Mouse (Mus musculus) thymus, postnatal 25 days (tissue): ENCODE data around the gene Hs3st6.
A peak's percentile ranks its signal among the peaks of the same experiment; 100 is the strongest.
"Not testable (repeated sequence)": the region's sequence is repeated elsewhere in the genome, so short reads cannot be mapped to it uniquely, and the experiment has no call there.

Experiments used
- DNase-seq: peaks from one replicate; pipeline ENCODE4 v3.0.0; 2022

Hs3st6 gene

GRCm38 (mm10) chr17:24752415-24753394 is at the start of gene Hs3st6:
Gene Hs3st6 (plus strand): TSS chr17:24752988.
- peak; percentile 11 for DNase-seq

- no peak for DNase-seq
Measured at GRCm38 (mm10) chr17:24705821-24706220, 47.0 kb upstream of the Hs3st6 start.

- peak; percentile 93 for DNase-seq
Measured at GRCm38 (mm10) chr17:24706982-24707800, 45.6 kb upstream of the Hs3st6 start, which contains the start of gene Tbl3. Gene Tbl3 (minus strand): TSS chr17:24707660.

DNA sequence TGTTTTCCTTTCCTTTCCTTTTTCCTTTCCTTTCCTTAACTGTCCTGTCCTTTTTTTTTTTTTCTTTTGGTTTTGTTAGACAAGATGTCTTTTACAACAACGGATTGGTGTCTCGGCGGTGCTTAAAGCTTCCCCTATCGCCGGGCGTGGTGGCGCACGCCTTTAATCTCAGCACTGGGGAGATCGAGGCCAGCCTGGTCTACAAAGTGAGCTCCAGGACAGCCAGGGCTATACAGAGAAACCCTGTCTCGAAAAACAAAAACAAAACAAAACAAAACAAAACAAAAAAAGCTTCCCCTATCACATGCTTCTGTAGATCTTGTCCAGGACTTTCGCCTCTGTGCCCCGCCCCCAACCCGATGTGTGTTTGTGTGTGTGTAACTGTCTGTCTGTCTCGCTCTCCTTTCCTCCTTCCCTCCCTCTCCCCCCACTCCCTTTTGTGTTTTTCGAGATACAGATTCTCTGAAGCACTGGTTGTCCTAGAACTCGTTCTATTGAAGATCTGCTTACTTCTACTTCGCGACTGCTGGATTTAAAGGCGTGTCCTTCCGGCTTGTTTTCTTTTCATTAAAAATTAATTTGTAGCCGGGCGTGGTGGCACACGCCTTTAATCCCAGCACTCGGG is 44.9 kb upstream of the Hs3st6 start:
- DNase-seq, result no peak

DNA sequence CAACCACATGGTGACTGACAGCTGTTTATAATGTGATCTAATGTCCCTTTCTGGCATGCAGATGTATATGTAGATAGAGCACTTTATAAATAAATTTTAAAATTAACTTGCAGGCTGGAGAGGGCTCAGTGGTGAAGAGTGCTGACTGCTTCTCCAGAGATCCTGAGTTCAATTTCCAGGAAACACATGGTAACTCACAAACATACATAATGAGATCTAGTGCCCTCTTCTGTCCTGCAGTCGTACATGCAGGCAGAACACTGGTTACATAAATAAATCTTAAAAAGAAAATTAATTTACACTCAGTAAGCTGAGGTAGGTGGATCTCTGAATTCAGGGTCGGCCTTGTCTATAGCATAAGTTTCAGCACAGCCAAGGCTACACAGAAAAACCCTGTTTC is 44.1 kb upstream of the Hs3st6 start:
- DNase-seq, result no peak

- no peak for DNase-seq
Measured at GRCm38 (mm10) chr17:24715556-24715955, 37.2 kb upstream of the Hs3st6 start.

DNA sequence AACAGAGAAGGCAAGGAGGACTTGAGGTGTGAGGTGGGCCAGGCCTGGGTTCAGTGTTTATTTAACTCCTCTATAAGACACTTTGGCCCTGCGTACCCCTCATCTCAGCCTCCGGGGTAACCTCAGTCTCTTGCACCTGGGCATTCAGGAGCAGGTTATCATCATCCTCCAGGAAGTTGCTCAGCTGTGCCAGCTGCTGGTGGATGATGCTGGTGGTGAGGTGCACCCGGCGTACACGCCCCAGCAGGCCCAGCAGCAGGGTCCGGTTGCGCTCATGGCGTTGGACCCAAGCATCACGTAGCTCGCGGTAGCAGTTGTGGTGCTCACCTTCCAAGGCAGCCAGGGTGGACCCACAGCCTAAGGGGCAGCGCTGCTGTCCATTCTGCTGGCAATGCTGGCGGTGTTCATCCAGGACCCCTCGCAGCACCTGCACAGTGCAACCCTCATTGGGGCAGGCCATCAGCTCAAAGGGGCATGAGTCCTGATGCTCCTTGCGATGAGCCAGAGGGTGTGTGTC is 36.6 kb upstream of the Hs3st6 start:
- no peak for DNase-seq

DNA sequence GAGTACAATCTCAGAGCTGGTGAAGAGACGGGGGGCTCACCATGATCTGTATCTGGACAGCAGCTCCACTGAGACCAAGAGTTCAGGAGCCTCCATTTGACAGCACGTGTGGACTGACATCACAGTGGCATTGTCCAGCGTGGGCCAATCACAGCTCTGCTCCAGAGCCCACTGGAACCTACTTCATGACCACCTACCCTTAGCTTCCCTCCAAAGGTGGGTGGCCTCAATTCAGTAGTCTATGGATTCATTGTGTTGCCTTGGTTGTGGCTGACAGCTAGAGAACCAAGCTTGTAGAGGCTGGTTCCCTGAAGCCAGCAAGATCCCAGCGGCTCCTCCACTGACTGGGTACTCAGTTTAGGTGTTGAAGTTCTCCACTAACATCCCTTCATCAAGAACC is 34.8 kb upstream of the Hs3st6 start, which contains the start of the genes Rnf151 and Rps2:
Gene Rnf151 (minus strand): TSS at position 121 of the 400 bp plus-strand sequence.
Gene Rps2 (plus strand): TSS at position 174 of the 400 bp plus-strand sequence.
- DNase-seq, result no peak

- DNase-seq, result not testable (repeated sequence)
Measured at GRCm38 (mm10) chr17:24718938-24719337, 33.9 kb upstream of the Hs3st6 start.

DNA sequence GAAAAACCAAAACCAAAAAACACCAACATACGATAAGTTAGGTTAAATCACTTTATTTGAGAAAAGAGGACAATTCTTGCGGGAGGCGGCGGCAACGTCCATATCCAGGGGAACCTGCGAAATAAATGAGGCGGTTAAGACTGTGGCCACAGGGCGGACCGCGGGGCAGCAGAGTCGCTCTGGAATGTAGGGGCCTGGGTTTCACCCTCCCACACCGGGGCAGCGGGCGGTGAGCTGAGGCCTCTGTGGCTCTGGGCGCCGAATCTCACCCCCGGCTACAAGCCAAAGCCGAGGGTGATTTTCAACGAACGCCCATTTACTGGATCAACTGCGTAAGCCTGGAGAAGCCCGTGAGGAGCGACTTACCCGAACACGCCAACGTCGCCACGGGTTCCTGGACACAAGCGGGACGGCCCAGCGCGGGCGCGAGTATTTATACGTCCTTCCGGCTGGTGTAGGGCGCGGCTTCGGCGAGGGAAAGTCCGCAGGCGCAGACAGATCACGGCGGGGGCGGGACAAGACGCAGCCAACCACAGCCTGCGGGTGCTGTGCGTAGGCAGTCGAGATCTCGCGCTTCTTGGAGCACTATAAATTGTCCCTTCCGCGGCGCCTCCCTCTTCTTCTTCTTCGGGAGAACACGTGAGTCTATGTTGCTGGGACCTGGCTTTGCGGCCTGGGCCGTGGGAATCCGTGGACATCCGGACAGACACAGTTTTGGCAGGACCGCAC is 33.1 kb upstream of the Hs3st6 start:
- peak; percentile 96 for DNase-seq

DNA sequence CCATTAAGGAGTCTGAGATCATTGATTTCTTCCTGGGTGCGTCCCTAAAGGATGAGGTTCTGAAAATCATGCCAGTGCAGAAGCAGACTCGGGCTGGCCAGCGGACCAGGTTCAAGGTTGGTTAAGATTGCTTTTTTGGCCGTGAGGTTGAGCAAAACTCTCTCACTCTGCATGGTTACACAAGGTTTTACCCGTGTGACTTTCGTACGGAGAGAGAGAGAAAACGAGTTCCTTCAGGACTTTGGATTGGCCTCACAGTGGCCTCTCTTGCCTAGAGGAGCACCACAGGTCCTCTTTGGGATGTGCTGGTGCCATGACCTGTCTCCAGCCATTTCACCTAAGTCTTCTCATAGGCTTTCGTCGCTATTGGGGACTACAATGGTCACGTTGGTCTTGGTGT is 32.2 kb upstream of the Hs3st6 start:
- not testable (repeated sequence) for DNase-seq

DNA sequence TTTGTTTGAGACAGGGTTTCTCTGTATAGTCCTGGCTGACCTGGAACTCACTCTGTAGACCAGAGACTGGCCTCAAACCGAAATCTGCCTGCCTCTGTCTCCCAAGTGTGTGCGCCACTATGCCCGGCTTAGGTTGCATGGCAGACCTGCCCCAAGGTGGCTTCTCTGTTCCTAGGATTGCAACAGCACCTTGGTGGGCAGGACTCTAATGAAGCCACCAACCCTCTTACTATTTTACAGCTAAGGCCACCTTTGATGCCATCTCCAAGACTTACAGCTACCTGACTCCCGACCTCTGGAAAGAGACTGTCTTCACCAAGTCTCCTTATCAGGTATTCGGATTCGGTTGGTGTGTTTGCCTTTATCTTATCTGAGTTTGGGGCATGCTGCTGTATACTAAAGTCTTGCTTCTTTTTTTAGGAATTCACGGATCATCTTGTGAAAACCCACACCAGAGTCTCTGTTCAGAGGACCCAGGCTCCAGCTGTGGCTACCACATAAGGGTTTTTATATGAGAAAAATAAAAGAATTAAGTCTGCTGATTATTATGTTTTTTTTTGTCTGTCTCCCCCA is 31.3 kb upstream of the Hs3st6 start:
- DNase-seq, result not testable (repeated sequence)

GRCm38 (mm10) chr17:24722220-24722924 is 30.4 kb upstream of the Hs3st6 start:
- DNase-seq, result no peak

- DNase-seq, result no peak
Measured at GRCm38 (mm10) chr17:24723122-24723880, 29.5 kb upstream of the Hs3st6 start.

- no peak for DNase-seq
Measured at GRCm38 (mm10) chr17:24723881-24724180, 29.0 kb upstream of the Hs3st6 start.

DNA sequence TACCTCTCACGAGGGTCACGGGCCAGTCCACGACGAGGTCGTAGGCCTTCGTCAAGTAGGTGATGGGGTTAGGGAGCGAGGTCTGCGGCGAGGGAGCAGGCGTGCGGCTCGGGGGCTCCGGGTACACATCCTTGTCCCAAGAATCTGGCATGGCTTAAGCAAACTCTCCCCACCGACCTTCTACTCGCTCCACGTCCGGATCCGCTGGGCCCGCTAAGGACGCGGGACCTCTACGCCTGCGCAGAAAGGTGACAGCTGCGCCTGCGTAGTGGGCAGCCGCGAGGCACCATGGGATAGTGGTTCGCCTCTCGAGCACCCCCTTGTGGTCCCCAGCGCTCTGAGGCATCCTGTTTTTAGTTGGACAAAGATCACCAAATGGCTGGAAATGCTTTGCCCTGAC is 28.6 kb upstream of the Hs3st6 start, which contains the start of gene Ndufb10:
Gene Ndufb10 (minus strand): TSS at position 295 of the 400 bp plus-strand sequence.
- peak; percentile 96 for DNase-seq

DNA sequence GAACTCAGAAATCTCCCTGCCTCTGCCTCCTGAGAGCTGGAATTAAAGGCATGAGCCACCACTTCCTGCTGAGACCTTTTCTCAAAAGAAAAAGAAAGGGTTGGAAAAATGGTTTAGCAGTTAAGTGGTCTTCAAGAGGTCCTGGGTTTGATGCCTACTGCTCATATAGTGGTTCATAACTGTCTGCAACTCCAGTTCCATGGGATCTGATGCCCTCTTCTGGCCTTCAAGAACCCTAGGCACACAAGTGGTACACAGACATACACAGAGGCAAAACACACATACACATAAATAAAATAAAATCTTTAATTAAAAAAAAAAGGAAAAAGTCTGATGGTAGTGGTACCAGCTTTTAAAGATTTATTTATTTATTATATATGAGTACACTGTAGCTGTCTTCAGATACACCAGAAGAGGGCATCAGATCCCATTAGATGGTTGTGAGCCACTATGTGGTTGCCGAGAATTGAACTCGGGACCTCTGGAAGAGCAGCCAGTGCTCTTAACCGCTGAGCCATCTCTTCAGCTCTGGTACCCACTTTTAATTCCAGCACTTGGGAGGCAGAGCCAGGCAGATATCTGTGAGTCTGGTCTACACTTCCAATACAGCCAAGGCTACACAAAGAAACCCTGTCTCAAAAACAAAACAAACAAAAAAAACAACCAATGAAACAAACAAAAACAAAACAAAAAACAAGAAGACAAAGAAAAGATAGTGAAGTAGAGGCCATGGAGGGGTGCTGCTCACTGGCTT is 27.0 kb upstream of the Hs3st6 start:
- DNase-seq, result no peak

DNA sequence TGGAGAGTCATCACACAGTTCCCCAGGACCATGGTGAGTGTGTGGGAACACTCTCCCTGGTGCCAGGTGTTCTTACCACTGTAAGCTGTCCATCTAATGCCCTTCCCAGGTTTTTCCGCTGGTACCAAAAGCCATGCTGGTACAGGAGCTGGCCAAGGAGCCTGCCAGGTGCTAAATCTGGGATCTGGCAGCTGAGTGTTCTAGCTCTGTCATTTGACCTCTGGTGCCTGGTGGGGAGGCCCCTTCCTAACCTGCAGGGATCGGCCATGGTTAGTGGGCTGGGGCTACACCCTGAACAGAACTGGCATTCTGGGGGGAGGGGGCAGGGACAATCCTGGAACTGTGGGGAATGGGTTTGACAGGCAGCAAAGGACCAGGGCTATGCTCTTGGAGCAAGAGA is 25.2 kb upstream of the Hs3st6 start, which contains the start of gene Rpl3l:
Gene Rpl3l (plus strand): TSS at position 203 of the 400 bp plus-strand sequence.
- no peak for DNase-seq

DNA sequence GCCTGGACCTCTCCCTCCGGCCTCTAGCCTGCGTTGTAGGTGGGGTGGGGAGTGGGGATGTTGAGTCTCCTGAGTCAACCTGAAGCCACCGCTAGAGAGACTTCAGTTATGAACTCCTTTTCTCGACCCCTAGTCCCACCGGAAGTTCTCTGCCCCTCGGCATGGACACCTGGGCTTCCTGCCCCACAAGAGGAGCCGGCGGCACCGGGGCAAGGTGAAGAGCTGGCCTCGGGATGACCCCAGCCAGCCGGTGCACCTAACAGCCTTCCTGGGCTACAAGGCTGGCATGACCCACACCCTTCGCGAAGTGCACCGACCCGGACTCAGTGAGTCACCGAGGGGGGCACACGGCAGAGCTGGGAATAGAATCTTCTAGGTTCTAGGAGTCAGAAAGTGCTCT is 24.6 kb upstream of the Hs3st6 start:
- no peak for DNase-seq
